Mouse (Mus musculus): ENCODE measurements around the gene Fem1b.

GRCm38 (mm10) chr9:62820829-62821228 is 9.1 kb upstream of the Fem1b start:
- no peak for TF ChIP-seq CTCF (IDR thresholded peaks at IDR 0.05; ENCODE audit: insufficient read depth, low read length)
- no peak for TF ChIP-seq POLR2A (IDR thresholded peaks at IDR 0.05; ENCODE audit: borderline replicate concordance, extremely low read depth, low read depth, low read length)
